Mouse (Mus musculus): ENCODE data around the gene Mybl2.

Gene Mybl2

DNA sequence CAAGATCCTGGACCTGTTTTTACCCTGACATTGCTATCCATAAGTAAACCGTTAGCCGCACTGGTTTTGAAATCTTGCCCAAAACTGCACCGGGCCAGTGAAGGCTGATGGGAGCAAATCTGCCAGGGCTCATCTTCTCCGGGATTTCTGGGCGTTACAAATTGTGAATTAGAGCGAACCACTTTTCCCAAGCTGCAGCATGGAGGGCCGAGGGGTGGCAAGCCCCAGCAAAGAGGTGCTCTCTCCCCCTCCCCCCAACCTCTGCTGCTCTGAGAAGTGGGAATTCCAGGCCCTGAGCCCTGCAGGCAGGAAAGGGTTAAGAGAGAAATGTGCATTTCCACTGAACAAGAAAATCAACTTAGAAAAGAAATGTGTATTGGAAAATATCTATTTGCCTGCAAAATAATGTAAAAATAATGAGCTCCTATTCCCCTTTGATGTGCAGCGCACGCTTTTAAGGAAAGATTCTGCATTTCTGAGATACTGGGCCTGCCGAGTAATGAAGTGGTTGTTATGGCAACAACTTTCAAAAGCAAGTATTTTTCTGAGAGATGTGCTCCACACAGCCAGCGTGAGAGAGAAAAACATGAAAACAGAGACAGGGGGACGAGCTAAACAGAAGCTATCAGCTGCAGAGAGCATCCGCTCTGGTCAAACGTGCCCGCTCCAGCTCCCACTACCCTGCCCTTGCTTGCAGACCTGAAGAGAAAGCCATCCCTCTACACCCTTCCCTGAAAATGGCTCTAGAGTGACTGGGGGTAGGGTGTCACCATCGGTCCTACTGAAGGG, 57.1 kb downstream of the Mybl2 start:
- DNase-seq (ENCODE audit: extremely low spot score), result no peak

DNA sequence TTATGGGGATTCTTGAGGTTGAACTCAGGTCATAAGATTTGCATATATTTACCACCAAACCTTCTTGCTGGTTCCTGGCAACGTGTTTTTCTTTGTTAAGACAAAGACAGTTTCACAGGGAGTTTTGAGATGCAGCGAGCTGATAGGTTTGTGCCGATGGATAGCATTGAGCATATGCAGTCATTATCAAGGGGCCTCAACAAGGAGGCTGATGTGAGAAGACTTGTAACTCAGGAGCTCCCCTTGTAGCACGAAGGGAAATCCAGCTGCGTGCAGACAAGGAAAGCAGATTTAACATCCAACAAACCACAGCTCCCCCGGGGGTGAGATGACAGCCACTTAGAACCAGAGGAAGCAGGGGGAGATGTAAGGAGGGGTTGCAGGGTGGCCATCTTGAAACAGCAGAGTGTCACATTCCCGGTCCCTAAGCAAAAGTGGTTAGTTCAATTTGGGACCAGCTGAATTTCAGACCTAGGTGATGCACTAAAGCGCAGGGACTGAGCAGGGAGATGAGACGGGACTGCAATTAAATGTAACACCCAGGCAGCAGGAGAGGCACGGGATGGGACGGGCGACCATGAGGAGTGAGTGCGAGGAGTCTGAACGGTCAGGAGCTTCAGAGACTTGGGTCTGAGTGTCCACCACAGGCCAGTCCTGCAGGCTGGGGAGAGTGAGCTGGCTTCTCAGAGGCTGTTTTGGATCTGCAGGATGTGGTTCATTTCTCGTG, 66.3 kb downstream of the Mybl2 start:
- no peak for DNase-seq (ENCODE audit: extremely low spot score)

GRCm38 (mm10) chr2:163121353-163121660, 66.8 kb downstream of the Mybl2 start:
- DNase-seq (ENCODE audit: extremely low spot score), result no peak

GRCm38 (mm10) chr2:163122319-163122718, 67.8 kb downstream of the Mybl2 start:
- peak; percentile 42 for DNase-seq (ENCODE audit: extremely low spot score)

DNA sequence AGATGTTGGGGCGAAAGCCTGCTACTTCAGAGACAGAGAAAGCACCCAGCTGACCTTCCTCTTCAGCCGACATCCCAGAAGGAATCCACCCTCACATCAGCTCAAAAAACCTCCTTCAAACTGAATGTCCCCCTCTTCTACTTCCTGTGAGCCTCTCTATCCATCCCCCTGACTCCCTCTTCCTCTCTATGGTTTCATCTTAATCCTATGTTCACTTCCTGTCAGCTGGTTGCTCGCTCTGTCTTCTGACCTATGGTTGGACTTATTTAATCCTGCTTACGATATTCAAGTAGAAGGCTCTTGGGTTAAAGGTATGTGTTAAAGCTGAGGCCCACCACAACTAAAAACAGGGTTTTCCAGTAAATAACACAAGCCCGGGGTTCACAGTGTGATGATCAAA, 69.0 kb downstream of the Mybl2 start:
- no peak for DNase-seq (ENCODE audit: extremely low spot score)

DNA sequence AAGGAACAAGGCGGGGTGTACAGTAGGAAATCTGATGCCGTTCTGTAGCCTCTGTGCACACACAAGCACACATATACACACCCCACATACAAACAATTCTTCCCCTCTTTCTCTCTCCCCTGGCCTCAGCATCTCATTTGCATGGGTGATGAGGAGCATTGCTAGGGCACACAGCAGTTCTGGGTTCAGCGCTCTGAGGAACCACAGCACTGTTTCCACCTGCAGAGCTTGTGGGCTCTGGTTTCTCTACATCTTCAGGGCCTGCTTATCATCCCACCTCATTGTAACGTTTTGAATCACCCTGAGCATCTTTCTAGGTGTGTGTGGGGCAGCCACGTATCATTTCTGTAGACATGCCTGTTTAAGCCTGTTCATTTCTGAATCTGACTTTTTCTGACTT, 76.3 kb downstream of the Mybl2 start:
- no peak for DNase-seq (ENCODE audit: extremely low spot score)

DNA sequence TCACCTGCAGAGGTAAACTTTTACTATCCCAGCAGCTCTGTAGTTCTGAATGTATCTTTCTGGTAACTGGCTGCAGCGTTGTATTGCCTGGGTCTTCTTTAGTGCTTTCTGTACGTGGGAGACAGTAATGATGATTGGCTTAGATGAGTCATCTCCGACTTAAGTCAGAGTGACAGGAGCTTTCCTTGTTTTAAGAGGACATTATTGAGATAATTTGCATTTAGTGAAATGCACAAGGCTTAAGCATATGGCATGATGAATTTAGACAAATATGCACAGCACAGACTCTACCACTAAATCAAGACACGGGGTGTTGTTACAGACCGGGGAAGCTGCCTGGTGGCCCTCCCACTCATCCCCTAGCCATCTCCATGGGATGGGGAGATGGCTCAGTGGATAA, 77.8 kb downstream of the Mybl2 start:
- no peak for DNase-seq (ENCODE audit: extremely low spot score)

All from embryo, embryonic 9.5 days (tissue).